Mouse (Mus musculus) limb, embryonic 14.5 days (tissue): ENCODE data around the gene Rplp2. TPM values are rescaled to one million over a fixed set of nuclear protein-coding genes. Genes with fewer than 3 reads are reported as not detected.
A peak's percentile ranks its signal among the peaks of the same experiment; 100 is the strongest.

Source experiments
- ATAC-seq: fragments of 200-750 bp; cut with Nextera tagmentation; 2 replicates; pipeline ENCODE4 v1.8.0; 2017; ENCODE audit warnings: low read depth, moderate number of reproducible peaks, moderate TSS enrichment; ENCODE audit not compliant: low FRiP score
- DNase-seq: peaks from one replicate; pipeline ENCODE4 v3.0.0-alpha.2; 2015; ENCODE audit warnings: low spot score
- H3K27ac ChIP-seq: fragments of 300-500 bp; sonication (generic); replicated peaks from 2 replicates; pipeline ENCODE4 v1.5.1; 2014; ENCODE audit warnings: low read depth, mild to moderate bottlenecking, low read length, moderate library complexity, mixed read lengths
- H3K27me3 ChIP-seq: fragments of 300-500 bp; sonication (generic); 2 replicates; pipeline ENCODE4 v1.6.1; 2014; ENCODE audit warnings: low read length, mixed read lengths; ENCODE audit not compliant: control insufficient read depth, insufficient read depth
- H3K36me3 ChIP-seq: fragments of 300-500 bp; sonication (generic); 2 replicates; pipeline ENCODE4 v1.6.1; 2014; ENCODE audit warnings: mild to moderate bottlenecking, low read length, moderate library complexity, mixed read lengths; ENCODE audit not compliant: control insufficient read depth, insufficient read depth
- H3K4me1 ChIP-seq: fragments of 300-500 bp; sonication (generic); 2 replicates; pipeline ENCODE4 v1.6.1; 2014; ENCODE audit warnings: antibody characterized with exemption, low read length, mixed read lengths; ENCODE audit not compliant: control insufficient read depth, insufficient read depth
- H3K4me2 ChIP-seq: fragments of 300-500 bp; sonication (generic); replicated peaks from 2 replicates; pipeline ENCODE4 v1.6.1; 2014; ENCODE audit warnings: low read depth, mild to moderate bottlenecking, low read length, moderate library complexity; ENCODE audit not compliant: severe bottlenecking
- H3K4me3 ChIP-seq: fragments of 300-500 bp; sonication (generic); replicated peaks from 2 replicates; pipeline ENCODE4 v1.5.1; 2014; ENCODE audit warnings: low read length
- H3K9ac ChIP-seq: fragments of 300-500 bp; sonication (generic); 2 replicates; pipeline ENCODE4 v1.6.1; 2014; ENCODE audit warnings: mild to moderate bottlenecking, low read depth, low read length, moderate library complexity; ENCODE audit not compliant: severe bottlenecking
- H3K9me3 ChIP-seq: fragments of 300-500 bp; sonication (generic); 2 replicates; pipeline ENCODE4 v1.6.1; 2016; ENCODE audit warnings: low read length; ENCODE audit not compliant: control insufficient read depth
- POLR2A ChIP-seq: fragments of 200-500 bp; IDR thresholded peaks from 2 replicates; pipeline ENCODE4 v1.8.0; 2012; ENCODE audit warnings: inconsistent platforms, mild to moderate bottlenecking, moderate library complexity, borderline replicate concordance; ENCODE audit not compliant: insufficient read depth, insufficient read length; ENCODE audit errors: extremely low read depth
- WGBS: fragments of 180-500 bp; shearing (Covaris S2); extraction: QIAGEN DNeasy Blood & Tissue Kit; methylation state at CpG from one replicate; pipeline ENCODE4 v1.1.7; 2014; 5-methylcytosine and 5-hydroxymethylcytosine counted together
- polyA plus RNA-seq, 2 experiments: library from polyadenylated mRNA; depleted of rRNA in 1 of 2; stranded (reverse) in 1 of 2; unstranded in 1 of 2; fragments of >200 nt; fragmentation: Nextera tagmentation in 1 of 2; extraction: Ambion mirVana in 1 of 2; gene quantifications; 2 replicates each; pipeline versions ENCODE4 v1.2.1 to v1.2.3; 2012 to 2014

Rplp2 gene
- polyA plus RNA-seq, 2 experiments = 1,364 to 1,375 TPM

- Histone ChIP-seq H3K27ac (no peak overlapping the region), H3K4me3 (no peak overlapping the region), H3K4me2 (no peak overlapping the region), H3K27me3 (peaks cover 26% of the 10 kb centered on the region), H3K36me3 (peaks cover 7% of the 10 kb centered on the region), H3K9ac (no peak overlapping the region), H3K4me1 (peaks cover 13% of the 10 kb centered on the region; the same call in 1 of the 2 replicates), H3K9me3 (no peaks in the 10 kb centered on the region)
- no peak for TF ChIP-seq POLR2A
- ATAC-seq (no peak), DNase-seq (no peak)
- WGBS = 72% methylated on average over 15 of the region's 15 CpGs
Observed at GRCm38 (mm10) chr7:141457986-141458660, 11.0 kb downstream of the Rplp2 start.

- Histone ChIP-seq H3K4me1 (peaks cover 13% of the 10 kb centered on the region; the same call in 1 of the 2 replicates), H3K4me3 (no peak overlapping the region), H3K9ac (no peak overlapping the region), H3K36me3 (peaks cover 7% of the 10 kb centered on the region), H3K27me3 (peaks cover 31% of the 10 kb centered on the region), H3K27ac (no peak overlapping the region), H3K4me2 (no peak overlapping the region), H3K9me3 (no peaks in the 10 kb centered on the region)
- no peak for ATAC-seq
- WGBS = 90% methylated on average over 11 of the region's 11 CpGs
- TF ChIP-seq POLR2A = no peak
- DNase-seq = no peak
Observed at GRCm38 (mm10) chr7:141458661-141459060, 11.5 kb downstream of the Rplp2 start.

GRCm38 (mm10) chr7:141459301-141459711 is 12.1 kb downstream of the Rplp2 start:
- H3K27me3 ChIP-seq = peaks cover 38% of the 10 kb centered on the region
- H3K9ac ChIP-seq = no peak overlapping the region
- H3K4me3 ChIP-seq = no peak overlapping the region
- no peak overlapping the region for H3K27ac ChIP-seq
- H3K4me2 ChIP-seq = no peak overlapping the region
- ATAC-seq (no peak), DNase-seq (no peak)
- 89% methylated on average over 17 of the region's 17 CpGs for WGBS
- H3K9me3 ChIP-seq = no peaks in the 10 kb centered on the region
- peaks cover 13% of the 10 kb centered on the region; the same call in 1 of the 2 replicates for H3K4me1 ChIP-seq
- no peak for TF ChIP-seq POLR2A
- peaks cover 7% of the 10 kb centered on the region for H3K36me3 ChIP-seq

- ATAC-seq = no peak
- Histone ChIP-seq H3K9ac (no peak overlapping the region), H3K27ac (no peak overlapping the region), H3K9me3 (no peaks in the 10 kb centered on the region), H3K4me1 (peaks cover 19% of the 10 kb centered on the region), H3K36me3 (peaks cover 7% of the 10 kb centered on the region), H3K4me3 (no peak overlapping the region), H3K4me2 (no peak overlapping the region), H3K27me3 (peaks cover 45% of the 10 kb centered on the region)
- WGBS = 67% methylated on average over 5 of the region's 5 CpGs
- DNase-seq = no peak
- TF ChIP-seq POLR2A = no peak
Observed at GRCm38 (mm10) chr7:141460001-141460390, 12.8 kb downstream of the Rplp2 start.

GRCm38 (mm10) chr7:141460391-141461113 is 13.4 kb downstream of the Rplp2 start, which contains the start of gene Cracr2b:
TSS of gene Cracr2b (plus strand) at chr7:141461094.
- H3K9ac ChIP-seq = peak within 1 kb of the TSS; percentile 22
- DNase-seq = no peak
- H3K4me2 ChIP-seq = peak within 1 kb of the TSS; percentile 65
- H3K36me3 ChIP-seq = peaks cover 7% of the 10 kb centered on the region
- TF ChIP-seq POLR2A = no peak
- 73% methylated on average over 15 of the region's 15 CpGs for WGBS
- no peaks in the 10 kb centered on the region for H3K9me3 ChIP-seq
- H3K27me3 ChIP-seq = peaks cover 46% of the 10 kb centered on the region
- peaks cover 25% of the 10 kb centered on the region for H3K4me1 ChIP-seq
- no peak within 1 kb of the TSS for H3K27ac ChIP-seq
- no peak for ATAC-seq
- H3K4me3 ChIP-seq = peak within 1 kb of the TSS; percentile 36
